Mouse (Mus musculus): ENCODE measurements around the gene Bend7. TPM values are rescaled to one million over a fixed set of nuclear protein-coding genes. Genes with fewer than 3 reads are reported as not detected.

The Bend7 gene
- polyA plus RNA-seq, 1 experiment: not detected

DNA sequence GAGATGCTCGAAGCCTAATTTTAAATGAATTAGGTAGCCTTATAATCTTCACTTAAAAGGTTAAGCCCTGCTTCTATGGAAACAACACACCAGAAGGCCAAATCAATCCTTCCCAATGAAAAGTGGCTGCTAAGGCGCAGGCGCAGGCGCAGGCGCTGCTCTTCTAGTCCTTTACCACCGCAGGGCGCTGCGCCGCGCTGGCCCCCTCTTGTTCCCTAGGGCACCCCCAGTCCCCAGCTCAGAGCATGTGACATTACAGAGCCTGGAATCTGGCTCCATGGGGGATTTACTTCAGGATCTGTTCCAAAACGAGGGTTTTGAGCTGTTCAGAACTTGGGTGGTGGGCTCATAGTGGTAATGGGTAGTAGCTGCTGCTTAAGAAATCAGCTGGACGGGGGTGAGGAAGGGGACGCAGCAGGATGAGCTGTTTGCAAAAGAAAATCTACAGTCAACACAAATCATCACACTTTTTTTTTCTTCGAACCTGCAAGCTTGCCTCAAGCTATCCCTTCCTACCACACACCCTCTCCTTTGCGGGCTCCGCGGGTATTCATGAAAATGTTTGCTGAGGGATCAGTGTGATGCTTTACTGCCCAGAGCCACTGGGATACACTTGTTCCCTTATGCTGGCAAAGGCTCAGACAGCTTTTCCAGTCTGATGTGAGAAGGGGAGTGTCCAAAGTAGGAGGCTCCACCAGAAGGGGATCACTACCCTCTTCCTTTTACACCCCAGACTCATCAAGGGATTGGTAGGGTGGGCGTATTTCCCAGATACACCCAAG is 85.0 kb downstream of the Bend7 start:
- Histone ChIP-seq H3K36me3 (ENCODE audit: control insufficient read depth) (no peaks in the 10 kb centered on the region), H3K9me3 (ENCODE audit: control insufficient read depth, low read length) (no peaks in the 10 kb centered on the region), H3K4me3 (replicated peaks) (no peak overlapping the region), H3K27me3 (ENCODE audit: control insufficient read depth) (no peaks in the 10 kb centered on the region), H3K4me1 (ENCODE audit: control insufficient read depth) (no peaks in the 10 kb centered on the region)
- TF ChIP-seq TAL1 (IDR thresholded peaks at IDR 0.05; ENCODE audit: low read length): no peak

DNA sequence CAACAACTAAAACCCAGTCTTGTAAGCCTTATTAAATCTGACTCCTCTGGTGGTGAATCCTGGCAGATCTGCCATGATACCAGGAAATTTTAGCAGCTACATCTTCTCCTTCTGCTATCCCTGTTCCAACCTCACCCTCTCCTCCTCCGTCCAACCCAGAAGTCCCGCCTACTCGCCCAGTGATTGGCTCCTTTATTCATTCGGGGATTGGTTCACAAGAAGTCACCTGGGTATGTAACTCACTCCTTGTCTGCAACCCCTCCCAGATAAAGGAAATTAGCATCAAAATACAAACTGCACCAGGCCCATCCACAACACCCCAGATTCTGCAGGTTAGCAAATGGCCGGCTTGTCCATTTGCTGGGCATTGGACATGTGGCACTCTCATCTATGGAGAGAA is 98.7 kb downstream of the Bend7 start:
- peaks cover 2% of the 10 kb centered on the region; the same call in 1 of the 2 replicates for H3K27me3 ChIP-seq (ENCODE audit: control insufficient read depth)
- H3K9me3 ChIP-seq (ENCODE audit: control insufficient read depth, low read length): no peaks in the 10 kb centered on the region
- no peaks in the 10 kb centered on the region for H3K36me3 ChIP-seq (ENCODE audit: control insufficient read depth)
- H3K4me1 ChIP-seq (ENCODE audit: control insufficient read depth): no peaks in the 10 kb centered on the region
- H3K4me3 ChIP-seq (replicated peaks): no peak overlapping the region
- TF ChIP-seq GATA1 (IDR thresholded peaks at IDR 0.05; ENCODE audit: low read length): no peak
- TF ChIP-seq TAL1 (IDR thresholded peaks at IDR 0.05; ENCODE audit: low read length): no peak

- peaks cover 2% of the 10 kb centered on the region; the same call in 1 of the 2 replicates for H3K27me3 ChIP-seq (ENCODE audit: control insufficient read depth)
- H3K4me3 ChIP-seq (replicated peaks): no peak overlapping the region
- no peaks in the 10 kb centered on the region for H3K9me3 ChIP-seq (ENCODE audit: control insufficient read depth, low read length)
- H3K4me1 ChIP-seq (ENCODE audit: control insufficient read depth): no peaks in the 10 kb centered on the region
- TF ChIP-seq TAL1 (IDR thresholded peaks at IDR 0.05; ENCODE audit: low read length) (no peak), GATA1 (IDR thresholded peaks at IDR 0.05; ENCODE audit: low read length) (no peak)
- no peaks in the 10 kb centered on the region for H3K36me3 ChIP-seq (ENCODE audit: control insufficient read depth)
Measured at GRCm38 (mm10) chr2:4817678-4818077, 100.0 kb downstream of the Bend7 start.

DNA sequence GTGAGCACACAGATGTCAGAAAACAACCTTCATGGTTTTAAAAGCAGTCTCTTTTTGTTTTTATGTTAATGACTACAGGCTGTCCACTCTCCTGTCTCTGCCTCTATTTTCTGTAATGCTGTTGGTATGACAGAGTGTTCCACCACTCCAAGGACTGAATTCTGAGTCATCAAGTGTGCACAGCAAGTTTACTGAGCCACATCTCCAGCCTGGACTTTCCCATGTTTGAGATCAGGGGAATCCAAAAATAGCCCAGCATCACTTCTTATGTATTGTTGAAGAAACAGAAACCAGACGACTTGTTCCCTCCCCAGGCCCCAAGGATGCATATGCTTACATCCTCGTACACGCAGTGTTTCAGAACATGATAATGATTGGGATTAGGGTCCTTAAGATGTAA is 102.6 kb downstream of the Bend7 start:
- no peaks in the 10 kb centered on the region for H3K36me3 ChIP-seq (ENCODE audit: control insufficient read depth)
- no peak overlapping the region for H3K4me3 ChIP-seq (replicated peaks)
- peaks cover 2% of the 10 kb centered on the region; the same call in 1 of the 2 replicates for H3K27me3 ChIP-seq (ENCODE audit: control insufficient read depth)
- TF ChIP-seq GATA1 (IDR thresholded peaks at IDR 0.05; ENCODE audit: low read length): no peak
- TF ChIP-seq TAL1 (IDR thresholded peaks at IDR 0.05; ENCODE audit: low read length): no peak
- no peaks in the 10 kb centered on the region for H3K4me1 ChIP-seq (ENCODE audit: control insufficient read depth)
- no peaks in the 10 kb centered on the region for H3K9me3 ChIP-seq (ENCODE audit: control insufficient read depth, low read length)

GRCm38 (mm10) chr2:4824067-4824466 is 106.4 kb downstream of the Bend7 start:
- Histone ChIP-seq H3K9me3 (ENCODE audit: control insufficient read depth, low read length) (no peaks in the 10 kb centered on the region), H3K27me3 (ENCODE audit: control insufficient read depth) (no peaks in the 10 kb centered on the region)
- TF ChIP-seq GATA1 (IDR thresholded peaks at IDR 0.05; ENCODE audit: low read length): no peak
- no peak for TF ChIP-seq TAL1 (IDR thresholded peaks at IDR 0.05; ENCODE audit: low read length)

GRCm38 (mm10) chr2:4828032-4828431 is 110.4 kb downstream of the Bend7 start:
- Histone ChIP-seq H3K4me3 (replicated peaks) (no peak overlapping the region), H3K4me1 (ENCODE audit: control insufficient read depth) (peaks cover 6% of the 10 kb centered on the region), H3K27me3 (ENCODE audit: control insufficient read depth) (no peaks in the 10 kb centered on the region), H3K36me3 (ENCODE audit: control insufficient read depth) (peaks cover 3% of the 10 kb centered on the region), H3K9me3 (ENCODE audit: control insufficient read depth, low read length) (no peaks in the 10 kb centered on the region)
- no peak for TF ChIP-seq GATA1 (IDR thresholded peaks at IDR 0.05; ENCODE audit: low read length)
- TF ChIP-seq TAL1 (IDR thresholded peaks at IDR 0.05; ENCODE audit: low read length): no peak

More at GRCm38 (mm10) chr2:4824067-4824466, 106.4 kb downstream of the Bend7 start:
- Histone ChIP-seq H3K4me3 (replicated peaks) (no peak overlapping the region), H3K4me1 (ENCODE audit: control insufficient read depth) (no peaks in the 10 kb centered on the region), H3K36me3 (ENCODE audit: control insufficient read depth) (no peaks in the 10 kb centered on the region)

- peaks cover 6% of the 10 kb centered on the region for H3K4me1 ChIP-seq (ENCODE audit: control insufficient read depth)
- TF ChIP-seq TAL1 (IDR thresholded peaks at IDR 0.05; ENCODE audit: low read length): no peak
- no peak for TF ChIP-seq GATA1 (IDR thresholded peaks at IDR 0.05; ENCODE audit: low read length)
- peaks cover 3% of the 10 kb centered on the region for H3K36me3 ChIP-seq (ENCODE audit: control insufficient read depth)
- no peaks in the 10 kb centered on the region for H3K9me3 ChIP-seq (ENCODE audit: control insufficient read depth, low read length)
- H3K4me3 ChIP-seq (replicated peaks): no peak overlapping the region
- no peaks in the 10 kb centered on the region for H3K27me3 ChIP-seq (ENCODE audit: control insufficient read depth)
Measured at GRCm38 (mm10) chr2:4828446-4828997, 110.9 kb downstream of the Bend7 start.

DNA sequence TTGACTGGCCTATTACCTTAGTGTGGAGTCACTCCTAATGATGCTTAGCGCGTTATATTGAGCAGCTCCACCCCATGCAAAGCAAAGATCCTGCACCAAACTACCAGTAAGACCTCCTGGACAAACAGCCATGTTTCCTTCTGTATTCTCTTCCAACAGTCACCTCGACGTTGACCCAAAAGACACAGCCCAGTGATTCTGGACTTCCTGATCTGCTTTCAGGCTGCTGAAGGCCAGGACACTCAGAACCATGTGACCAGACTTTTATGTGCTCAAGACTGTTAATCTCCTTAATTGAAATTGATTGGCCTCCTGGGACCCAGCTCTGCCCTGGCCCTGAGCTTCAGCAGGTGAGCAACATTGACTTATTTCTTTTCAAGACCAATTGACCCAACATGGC is 111.4 kb downstream of the Bend7 start:
- peaks cover 3% of the 10 kb centered on the region for H3K36me3 ChIP-seq (ENCODE audit: control insufficient read depth)
- TF ChIP-seq GATA1 (IDR thresholded peaks at IDR 0.05; ENCODE audit: low read length) (no peak), TAL1 (IDR thresholded peaks at IDR 0.05; ENCODE audit: low read length) (no peak)
- H3K27me3 ChIP-seq (ENCODE audit: control insufficient read depth): no peaks in the 10 kb centered on the region
- no peak overlapping the region for H3K4me3 ChIP-seq (replicated peaks)
- H3K4me1 ChIP-seq (ENCODE audit: control insufficient read depth): peaks cover 6% of the 10 kb centered on the region
- H3K9me3 ChIP-seq (ENCODE audit: control insufficient read depth, low read length): no peaks in the 10 kb centered on the region

- no peak for TF ChIP-seq TAL1 (IDR thresholded peaks at IDR 0.05; ENCODE audit: low read length)
- no peak for TF ChIP-seq GATA1 (IDR thresholded peaks at IDR 0.05; ENCODE audit: low read length)
- H3K4me1 ChIP-seq (ENCODE audit: control insufficient read depth): peaks cover 6% of the 10 kb centered on the region
- H3K36me3 ChIP-seq (ENCODE audit: control insufficient read depth): peaks cover 3% of the 10 kb centered on the region
- H3K4me3 ChIP-seq (replicated peaks): no peak overlapping the region
- no peaks in the 10 kb centered on the region for H3K9me3 ChIP-seq (ENCODE audit: control insufficient read depth, low read length)
- no peaks in the 10 kb centered on the region for H3K27me3 ChIP-seq (ENCODE audit: control insufficient read depth)
Measured at GRCm38 (mm10) chr2:4829489-4830065, 111.9 kb downstream of the Bend7 start.

All from erythroblast, embryonic 14.5 days (primary cell).